Mouse (Mus musculus) midbrain, embryonic 12.5 days (tissue): ENCODE results near the gene Dnase1l3. TPM values are rescaled to one million over a fixed set of nuclear protein-coding genes. Genes with fewer than 3 reads are reported as not detected.
A peak's percentile ranks its signal among the peaks of the same experiment; 100 is the strongest.

ENCODE experiments used
- ATAC-seq: fragments of 200-750 bp; cut with Nextera tagmentation; 2 replicates; pipeline ENCODE4 v1.8.0; 2017; ENCODE audit warnings: low read depth, moderate TSS enrichment, moderate library complexity; ENCODE audit not compliant: low FRiP score
- H3K27ac ChIP-seq: fragments of 300-500 bp; sonication (generic); replicated peaks from 2 replicates; pipeline ENCODE4 v1.5.1; 2016; ENCODE audit warnings: mild to moderate bottlenecking
- H3K27me3 ChIP-seq: fragments of 300-500 bp; sonication (generic); 2 replicates; pipeline ENCODE4 v1.6.1; 2016; ENCODE audit warnings: mild to moderate bottlenecking
- H3K36me3 ChIP-seq: fragments of 300-500 bp; sonication (generic); 2 replicates; pipeline ENCODE4 v1.6.1; 2016
- H3K4me1 ChIP-seq: fragments of 300-500 bp; sonication (generic); 2 replicates; pipeline ENCODE4 v1.6.1; 2016
- H3K4me2 ChIP-seq: fragments of 300-500 bp; sonication (generic); replicated peaks from 2 replicates; pipeline ENCODE4 v1.6.1; 2016; ENCODE audit warnings: mild to moderate bottlenecking, moderate library complexity
- H3K4me3 ChIP-seq: fragments of 300-500 bp; sonication (generic); 2 replicates; pipeline ENCODE4 v1.5.1; 2016; ENCODE audit warnings: mild to moderate bottlenecking
- H3K9ac ChIP-seq: fragments of 300-500 bp; sonication (generic); replicated peaks from 2 replicates; pipeline ENCODE4 v1.6.1; 2016; ENCODE audit warnings: mild to moderate bottlenecking, moderate library complexity
- H3K9me3 ChIP-seq: fragments of 300-500 bp; sonication (generic); 2 replicates; pipeline ENCODE4 v1.6.1; 2016; ENCODE audit warnings: mild to moderate bottlenecking
- WGBS: fragments of 180-500 bp; shearing (Covaris S2); methylation state at CpG from one replicate; pipeline ENCODE4 v1.1.7; 2016; 5-methylcytosine and 5-hydroxymethylcytosine counted together
- polyA plus RNA-seq: library from polyadenylated mRNA; unstranded; fragments of >200 nt; fragmentation: Nextera tagmentation; extraction: Ambion mirVana; gene quantifications from 2 replicates; pipeline ENCODE4 v1.2.1, GENCODE M21; 2016

The Dnase1l3 gene
- polyA plus RNA-seq, 1 experiment from 2014 or later = 0.05 TPM

GRCm38 (mm10) chr14:7943801-7944135, 50.6 kb downstream of the Dnase1l3 start:
- no peaks in the 10 kb centered on the region for H3K27me3 ChIP-seq
- 74% methylated on average over 3 of the region's 3 CpGs for WGBS
- H3K4me2 ChIP-seq = no peak overlapping the region
- no peak overlapping the region for H3K9ac ChIP-seq
- no peak for ATAC-seq
- no peak overlapping the region for H3K27ac ChIP-seq
- H3K4me3 ChIP-seq = no peak overlapping the region
- peaks cover 47% of the 10 kb centered on the region; the same call in 1 of the 2 replicates for H3K36me3 ChIP-seq
- no peaks in the 10 kb centered on the region for H3K4me1 ChIP-seq
- H3K9me3 ChIP-seq = no peaks in the 10 kb centered on the region

GRCm38 (mm10) chr14:7943101-7943800, 51.1 kb downstream of the Dnase1l3 start:
- Histone ChIP-seq H3K9me3 (no peaks in the 10 kb centered on the region), H3K27me3 (no peaks in the 10 kb centered on the region), H3K4me3 (no peak overlapping the region), H3K9ac (no peak overlapping the region), H3K4me1 (no peaks in the 10 kb centered on the region), H3K27ac (no peak overlapping the region), H3K4me2 (no peak overlapping the region), H3K36me3 (peaks cover 42% of the 10 kb centered on the region; the same call in 1 of the 2 replicates)
- 85% methylated on average over 7 of the region's 7 CpGs for WGBS
- ATAC-seq = no peak

GRCm38 (mm10) chr14:7941413-7941812, 53.0 kb downstream of the Dnase1l3 start:
- 83% methylated on average over 5 of the region's 5 CpGs for WGBS
- Histone ChIP-seq H3K4me3 (no peak overlapping the region), H3K9me3 (no peaks in the 10 kb centered on the region), H3K4me1 (peaks cover 8% of the 10 kb centered on the region; the same call in 1 of the 2 replicates), H3K9ac (no peak overlapping the region), H3K27me3 (no peaks in the 10 kb centered on the region), H3K27ac (no peak overlapping the region), H3K4me2 (no peak overlapping the region), H3K36me3 (peaks cover 39% of the 10 kb centered on the region; the same call in 1 of the 2 replicates)
- ATAC-seq = no peak

- no peak for ATAC-seq
Observed at GRCm38 (mm10) chr14:7938809-7939784, 55.3 kb downstream of the Dnase1l3 start.

GRCm38 (mm10) chr14:7937052-7937630, 57.2 kb downstream of the Dnase1l3 start:
- Histone ChIP-seq H3K4me3 (no peak overlapping the region), H3K36me3 (peaks cover 23% of the 10 kb centered on the region; the same call in 1 of the 2 replicates), H3K27ac (no peak overlapping the region), H3K4me2 (peak overlapping the region; percentile 28), H3K9me3 (no peaks in the 10 kb centered on the region), H3K4me1 (peaks cover 8% of the 10 kb centered on the region; the same call in 1 of the 2 replicates), H3K9ac (no peak overlapping the region), H3K27me3 (no peaks in the 10 kb centered on the region)
- ATAC-seq = no peak
- WGBS = 21% methylated on average over 17 of the region's 17 CpGs

More at GRCm38 (mm10) chr14:7938809-7939784, 55.3 kb downstream of the Dnase1l3 start:
- H3K4me3 ChIP-seq = no peak overlapping the region
- peaks cover 8% of the 10 kb centered on the region; the same call in 1 of the 2 replicates for H3K4me1 ChIP-seq
- H3K9ac ChIP-seq = no peak overlapping the region
- no peak overlapping the region for H3K4me2 ChIP-seq
- H3K27me3 ChIP-seq = no peaks in the 10 kb centered on the region
- H3K27ac ChIP-seq = no peak overlapping the region
- H3K9me3 ChIP-seq = no peaks in the 10 kb centered on the region
- 92% methylated on average over 19 of the region's 19 CpGs for WGBS
- H3K36me3 ChIP-seq = peaks cover 24% of the 10 kb centered on the region; the same call in 1 of the 2 replicates

- WGBS = 90% methylated on average over 7 of the region's 7 CpGs
- peaks cover 46% of the 10 kb centered on the region for H3K36me3 ChIP-seq
Observed at GRCm38 (mm10) chr14:7934166-7934565, 60.2 kb downstream of the Dnase1l3 start.

GRCm38 (mm10) chr14:7932151-7932550, 62.2 kb downstream of the Dnase1l3 start:
- H3K4me3 ChIP-seq = no peak overlapping the region
- peaks cover 7% of the 10 kb centered on the region; the same call in 1 of the 2 replicates for H3K4me1 ChIP-seq
- no peaks in the 10 kb centered on the region for H3K9me3 ChIP-seq
- no peaks in the 10 kb centered on the region for H3K27me3 ChIP-seq
- H3K9ac ChIP-seq = no peak overlapping the region
- H3K4me2 ChIP-seq = no peak overlapping the region
- peaks cover 55% of the 10 kb centered on the region for H3K36me3 ChIP-seq
- no peak overlapping the region for H3K27ac ChIP-seq
- ATAC-seq = no peak
- 96% methylated on average over 4 of the region's 4 CpGs for WGBS

More at GRCm38 (mm10) chr14:7934166-7934565, 60.2 kb downstream of the Dnase1l3 start:
- H3K27ac ChIP-seq = no peak overlapping the region
- no peak overlapping the region for H3K9ac ChIP-seq
- no peak overlapping the region for H3K4me3 ChIP-seq
- H3K4me1 ChIP-seq = peaks cover 8% of the 10 kb centered on the region; the same call in 1 of the 2 replicates
- no peaks in the 10 kb centered on the region for H3K27me3 ChIP-seq
- no peak overlapping the region for H3K4me2 ChIP-seq
- ATAC-seq = no peak
- no peaks in the 10 kb centered on the region for H3K9me3 ChIP-seq

GRCm38 (mm10) chr14:7929029-7929428, 65.3 kb downstream of the Dnase1l3 start:
- peaks cover 73% of the 10 kb centered on the region for H3K36me3 ChIP-seq
- ATAC-seq = no peak

GRCm38 (mm10) chr14:7928362-7928761, 66.0 kb downstream of the Dnase1l3 start:
- H3K27me3 ChIP-seq = no peaks in the 10 kb centered on the region
- 92% methylated on average over 1 of the region's 1 CpGs for WGBS
- H3K9ac ChIP-seq = no peak overlapping the region
- H3K4me2 ChIP-seq = no peak overlapping the region
- H3K36me3 ChIP-seq = peaks cover 69% of the 10 kb centered on the region
- no peak for ATAC-seq
- no peak overlapping the region for H3K4me3 ChIP-seq
- no peaks in the 10 kb centered on the region for H3K4me1 ChIP-seq
- H3K9me3 ChIP-seq = no peaks in the 10 kb centered on the region
- H3K27ac ChIP-seq = no peak overlapping the region

More at GRCm38 (mm10) chr14:7929029-7929428, 65.3 kb downstream of the Dnase1l3 start:
- H3K27ac ChIP-seq = no peak overlapping the region
- no peaks in the 10 kb centered on the region for H3K9me3 ChIP-seq
- no peak overlapping the region for H3K9ac ChIP-seq
- no peak overlapping the region for H3K4me2 ChIP-seq
- H3K27me3 ChIP-seq = no peaks in the 10 kb centered on the region
- 89% methylated on average over 7 of the region's 7 CpGs for WGBS
- H3K4me3 ChIP-seq = no peak overlapping the region
- no peaks in the 10 kb centered on the region for H3K4me1 ChIP-seq

GRCm38 (mm10) chr14:7923635-7924034, 70.7 kb downstream of the Dnase1l3 start:
- Histone ChIP-seq H3K9me3 (no peaks in the 10 kb centered on the region), H3K36me3 (peaks cover 57% of the 10 kb centered on the region), H3K4me3 (no peak overlapping the region), H3K27me3 (no peaks in the 10 kb centered on the region), H3K9ac (no peak overlapping the region), H3K4me1 (no peaks in the 10 kb centered on the region), H3K4me2 (no peak overlapping the region), H3K27ac (no peak overlapping the region)
- no peak for ATAC-seq

GRCm38 (mm10) chr14:7921459-7921858, 72.9 kb downstream of the Dnase1l3 start:
- Histone ChIP-seq H3K9me3 (no peaks in the 10 kb centered on the region), H3K4me2 (no peak overlapping the region), H3K27me3 (no peaks in the 10 kb centered on the region), H3K9ac (no peak overlapping the region), H3K4me3 (no peak overlapping the region), H3K36me3 (peaks cover 70% of the 10 kb centered on the region), H3K27ac (no peak overlapping the region), H3K4me1 (no peaks in the 10 kb centered on the region)
- 89% methylated on average over 5 of the region's 5 CpGs for WGBS
- no peak for ATAC-seq
